Mouse (Mus musculus) adrenal gland, adult 18-20 months (tissue): ENCODE measurements at regions not wholly inside any gene's neighbourhood (a gene's known extent, or its start where the extent isn't known, plus 50 kb on each side); places are given as distances from the start of the nearest gene placed in this dataset.

Source experiments
- DNase-seq, 2 experiments: peaks; one replicate each; pipeline ENCODE4 v3.0.0; 2021 to 2022; ENCODE audit warnings: low spot score in 2 of 2

DNA sequence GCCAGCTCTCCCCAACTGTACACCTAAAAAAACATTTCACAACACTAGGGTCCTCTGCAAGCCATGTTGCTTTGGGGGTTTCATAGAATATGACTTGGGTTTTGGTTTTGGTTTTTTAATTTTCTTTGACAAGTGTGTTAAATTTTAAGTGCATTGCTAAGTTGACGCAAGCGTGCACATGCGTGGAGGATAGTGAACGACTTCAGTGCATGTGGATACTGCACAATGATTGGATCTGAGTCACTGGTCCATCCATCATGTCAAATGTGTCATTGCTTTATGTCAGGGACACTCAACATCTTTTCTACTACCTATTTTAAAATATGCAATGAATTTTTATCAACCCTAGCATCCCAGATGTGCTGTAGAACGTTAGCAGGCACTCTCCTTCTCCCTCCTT is 134.5 kb upstream of the Pum3 start:
- DNase-seq, result no peak

DNA sequence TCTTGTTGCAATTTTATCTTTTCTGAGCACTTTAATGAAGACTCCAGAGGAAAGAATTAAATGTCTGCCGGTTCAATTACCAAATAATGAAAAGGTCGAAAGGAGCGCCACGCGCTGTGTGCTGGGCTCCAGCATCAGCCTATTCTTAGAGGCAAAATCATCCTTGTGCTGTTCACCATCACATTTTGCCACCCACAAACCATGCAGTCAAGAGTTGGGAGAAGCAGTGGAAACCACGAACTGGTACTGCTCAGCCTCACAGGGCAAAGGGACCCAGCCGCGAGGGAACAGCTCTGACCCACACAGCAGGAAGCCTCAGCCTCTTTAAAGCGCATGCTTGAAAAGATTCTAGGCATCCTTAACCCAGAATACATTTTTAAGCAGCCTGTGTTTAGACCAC is 134.0 kb upstream of the Pum3 start:
- no peak for DNase-seq

DNA sequence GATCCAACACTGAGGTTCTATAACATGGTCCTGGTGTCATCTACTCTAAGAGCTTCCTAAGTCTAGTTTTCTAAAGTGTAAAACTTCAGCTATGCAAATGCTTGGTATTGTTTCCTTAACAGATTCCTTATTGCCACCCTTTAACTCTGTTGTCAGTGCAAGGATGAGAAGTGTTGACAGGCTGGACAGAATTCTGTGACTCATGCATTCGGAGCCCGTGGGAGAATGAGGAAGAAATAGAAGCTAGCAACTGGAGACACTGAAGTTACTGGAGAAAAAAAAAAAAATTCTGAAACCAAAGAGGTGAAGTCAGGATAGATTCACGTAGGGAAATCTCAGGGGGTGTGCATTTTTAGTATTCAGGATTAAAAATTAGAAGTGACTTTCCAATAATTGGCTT is 128.6 kb upstream of the Pum3 start:
- no peak for DNase-seq

- DNase-seq, result no peak
Observed at GRCm38 (mm10) chr19:27556697-27557096, 127.1 kb upstream of the Pum3 start.

- DNase-seq, result no peak
Observed at GRCm38 (mm10) chr19:27554841-27555240, 125.2 kb upstream of the Pum3 start.

- no peak for DNase-seq
Observed at GRCm38 (mm10) chr19:27553266-27553665, 123.6 kb upstream of the Pum3 start.

DNA sequence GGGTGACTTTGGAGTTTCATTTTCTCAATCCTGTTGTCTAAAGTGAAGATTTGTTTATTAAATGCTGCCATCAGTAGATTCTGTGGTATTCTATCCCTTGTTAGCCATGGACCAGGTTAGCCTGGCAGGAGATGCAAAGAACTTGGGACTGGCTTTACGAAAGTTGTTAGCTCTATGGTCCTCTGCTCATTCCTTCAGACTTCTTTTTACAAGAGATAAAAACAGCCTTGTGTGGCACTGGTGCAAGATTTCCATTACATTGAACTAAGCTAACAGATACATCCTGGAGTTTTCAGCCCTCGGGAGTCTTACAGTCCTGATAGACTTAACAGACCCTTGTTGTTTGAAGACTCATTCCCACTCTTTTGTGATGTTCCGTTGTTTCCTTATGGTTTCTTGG is 108.1 kb upstream of the Pum3 start:
- DNase-seq, result no peak

DNA sequence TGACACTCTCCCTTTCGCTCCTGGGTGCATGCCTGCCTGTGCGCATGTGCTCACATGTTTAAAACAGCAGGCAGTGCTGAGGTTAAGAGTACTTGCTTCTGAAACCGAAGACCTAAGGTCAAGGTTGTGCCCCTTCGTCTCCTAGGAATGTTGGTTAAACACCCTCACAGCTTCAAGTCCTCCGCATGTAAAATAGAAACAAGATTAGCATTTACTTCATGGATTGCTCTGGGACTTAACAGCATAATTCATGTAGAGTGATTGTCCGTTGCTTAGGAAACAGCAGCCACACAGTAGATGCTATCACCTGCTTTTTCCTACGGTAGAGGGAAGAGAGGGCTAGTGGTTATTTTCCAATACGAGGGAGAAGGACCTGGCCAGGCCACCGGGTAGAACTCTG is 107.4 kb upstream of the Pum3 start:
- no peak for DNase-seq

- DNase-seq, result no peak
Observed at GRCm38 (mm10) chr19:27527940-27528558, 98.4 kb upstream of the Pum3 start.

DNA sequence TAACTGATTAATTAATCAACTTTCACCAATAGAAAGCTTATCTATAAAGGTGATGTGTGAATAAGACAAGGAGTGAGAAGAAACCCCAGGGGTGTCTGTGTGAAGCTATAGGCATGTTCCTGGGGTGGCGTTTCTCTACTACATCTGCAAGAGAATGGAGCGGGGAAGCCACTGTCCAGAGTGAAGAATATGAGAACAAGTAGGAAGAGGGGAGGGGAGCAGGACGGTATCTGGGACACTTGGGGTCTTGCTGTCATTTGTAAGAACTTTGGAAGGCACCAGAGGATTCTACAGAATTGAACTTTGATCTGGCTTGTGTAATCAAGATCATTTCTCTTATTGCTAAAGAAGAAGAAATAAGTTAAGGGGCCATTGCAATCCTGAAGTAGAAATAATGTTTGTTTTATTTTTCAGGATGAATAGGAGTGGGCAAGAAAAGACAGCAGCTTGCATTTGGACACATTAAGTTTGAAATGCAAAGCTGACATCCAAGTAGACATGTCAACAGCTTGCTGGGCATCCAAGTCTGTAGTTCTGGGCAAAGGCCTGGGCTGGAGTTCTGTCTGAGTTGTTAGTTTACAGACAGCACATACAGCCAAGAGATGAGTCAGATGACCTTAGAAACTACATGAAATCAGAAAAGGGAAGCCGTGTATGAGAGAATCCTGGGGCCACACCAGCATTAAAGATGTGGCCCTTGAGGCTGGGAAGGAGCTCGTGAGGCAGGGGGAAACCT is 89.9 kb upstream of the Pum3 start:
- DNase-seq, result no peak

DNA sequence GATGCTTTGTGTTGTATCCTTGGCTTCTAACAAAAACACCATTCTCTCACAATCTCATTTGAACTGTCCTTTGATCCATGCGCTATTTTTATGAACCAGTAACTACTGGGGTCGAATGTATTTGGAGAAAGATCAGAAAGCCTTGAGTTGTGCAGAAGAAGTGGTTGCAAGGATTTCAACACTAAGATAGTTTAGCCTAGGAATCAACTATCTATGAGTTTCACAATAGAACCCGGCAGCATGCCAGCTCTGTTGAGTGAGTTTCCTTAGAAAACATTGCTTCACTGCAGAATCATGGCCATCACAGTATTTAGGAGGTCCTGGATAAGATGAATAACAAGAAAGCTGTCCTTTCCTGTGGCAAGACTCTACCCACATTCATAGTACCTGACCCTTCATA is 84.6 kb upstream of the Pum3 start:
- peak; percentile 34 to 67 for DNase-seq

DNA sequence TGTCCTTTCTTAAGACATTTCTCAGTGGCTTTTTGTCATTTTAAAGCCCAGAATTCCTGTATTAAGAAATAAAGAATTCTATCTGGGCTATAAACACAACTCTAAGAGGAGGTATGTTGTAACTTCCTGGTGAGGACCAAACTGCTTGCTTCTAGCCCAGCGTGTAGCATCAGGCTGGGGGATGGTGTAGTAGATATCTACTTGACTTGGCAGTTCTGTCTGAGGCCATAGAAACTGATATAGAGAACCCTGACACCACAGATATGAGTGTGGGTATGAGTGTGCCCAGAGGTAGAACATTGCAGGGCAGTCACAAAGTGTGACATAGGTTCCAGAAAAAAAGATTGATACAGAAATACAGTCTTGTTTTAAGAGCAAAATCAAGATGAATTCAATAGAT is 83.9 kb upstream of the Pum3 start:
- no peak for DNase-seq

DNA sequence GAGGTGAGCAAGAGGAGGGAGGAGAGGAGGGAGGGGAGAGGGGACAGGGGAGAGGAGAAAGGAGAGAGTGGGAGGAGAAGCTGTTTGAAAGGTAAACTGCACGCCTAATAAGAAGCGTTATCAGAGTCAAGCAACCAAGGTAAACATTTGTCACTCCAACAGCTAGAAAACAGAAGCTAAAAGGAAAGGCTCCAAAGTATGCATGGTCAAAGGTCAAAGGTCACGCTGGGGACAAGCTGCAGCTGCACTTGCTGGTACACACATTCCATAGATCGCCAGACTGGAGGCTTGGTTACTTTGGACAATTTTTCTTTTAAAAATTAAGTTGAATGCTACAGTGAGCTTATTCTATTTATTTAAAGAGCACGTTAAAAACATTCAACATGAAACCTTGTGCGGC is 81.7 kb upstream of the Pum3 start:
- DNase-seq, result no peak

GRCm38 (mm10) chr19:27509956-27510639 is 80.5 kb upstream of the Pum3 start:
- DNase-seq, result no peak

GRCm38 (mm10) chr19:27498278-27498677 is 68.7 kb upstream of the Pum3 start:
- no peak for DNase-seq

- no peak for DNase-seq
Observed at GRCm38 (mm10) chr19:27492468-27492867, 62.8 kb upstream of the Pum3 start.

DNA sequence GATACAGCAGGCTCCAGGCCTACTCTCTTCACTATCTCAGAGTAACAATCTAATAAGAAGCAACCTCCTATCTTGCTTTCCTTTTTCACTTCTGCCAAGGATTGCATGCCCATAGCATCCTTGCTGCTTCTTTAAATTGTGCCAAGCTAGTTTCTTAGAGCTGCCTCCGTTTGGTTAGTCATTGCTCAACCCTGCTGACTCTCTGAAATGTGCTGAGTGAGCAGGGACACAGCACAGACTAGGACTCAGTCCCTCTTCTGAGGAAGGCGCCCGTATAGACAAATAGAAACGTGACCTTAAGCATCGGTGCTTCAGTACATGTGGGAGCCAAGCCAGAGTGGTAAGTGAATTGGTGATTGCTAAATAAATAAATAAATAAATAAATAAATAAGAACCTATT is 62.2 kb upstream of the Pum3 start:
- no peak for DNase-seq

DNA sequence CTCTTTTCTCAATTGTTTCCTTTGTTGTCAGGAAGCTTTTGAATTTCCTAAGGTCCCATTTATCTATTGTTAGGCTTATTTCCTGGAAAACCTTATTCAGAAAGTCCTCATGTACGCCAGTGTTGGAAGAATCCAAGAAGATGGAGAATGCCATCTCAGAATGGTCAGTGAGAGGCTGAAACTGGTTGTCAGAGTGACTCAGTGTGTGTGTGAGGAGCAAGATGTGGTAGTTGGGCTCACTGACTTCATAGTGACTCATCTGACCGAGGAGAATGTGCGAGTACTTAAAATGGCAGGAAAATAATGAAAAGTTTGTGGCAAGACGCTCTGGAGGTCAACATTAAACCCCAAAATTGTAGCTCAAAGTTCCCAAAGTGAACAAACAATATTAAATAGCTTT is 59.4 kb upstream of the Pum3 start:
- DNase-seq, result no peak
